Mouse (Mus musculus): ENCODE measurements around the gene Nt5c2. TPM values are rescaled to one million over a fixed set of nuclear protein-coding genes. Genes with fewer than 3 reads are reported as not detected.
"Not testable (repeated sequence)": the region's sequence is repeated elsewhere in the genome, so short reads cannot be mapped to it uniquely, and the experiment has no call there.

Gene Nt5c2
- polyA plus RNA-seq, 1 experiment from 2014 or later: 85.4 TPM

- H3K36me3 ChIP-seq; ATAC-seq (ENCODE audit: insufficient number of reproducible peaks, insufficient read depth, low FRiP score, low TSS enrichment, low read depth); H3K9me3 ChIP-seq; H3K4me1 ChIP-seq (replicated peaks); H3K4me2 ChIP-seq; H3K27ac ChIP-seq; H3K4me3 ChIP-seq (replicated peaks); H3K9ac ChIP-seq (replicated peaks); H3K27me3 ChIP-seq: not testable (repeated sequence)
- 84% methylated on average over 3 of the region's 3 CpGs for WGBS
Observed at GRCm38 (mm10) chr19:47000357-47000756, 14.6 kb downstream of the Nt5c2 start.

- Histone ChIP-seq H3K9me3 (no peaks in the 10 kb centered on the region), H3K4me1 (replicated peaks) (no peaks in the 10 kb centered on the region), H3K27me3 (no peaks in the 10 kb centered on the region), H3K4me3 (replicated peaks) (no peak overlapping the region), H3K36me3 (no peaks in the 10 kb centered on the region), H3K4me2 (no peak overlapping the region), H3K9ac (replicated peaks) (no peak overlapping the region), H3K27ac (no peak overlapping the region)
- ATAC-seq (ENCODE audit: insufficient number of reproducible peaks, insufficient read depth, low FRiP score, low TSS enrichment, low read depth): no peak
- WGBS: 88% methylated on average over 6 of the region's 6 CpGs
Observed at GRCm38 (mm10) chr19:46999753-47000152, 15.2 kb downstream of the Nt5c2 start.

- no peak for ATAC-seq (ENCODE audit: insufficient number of reproducible peaks, insufficient read depth, low FRiP score, low TSS enrichment, low read depth)
- no peaks in the 10 kb centered on the region for H3K27me3 ChIP-seq
- H3K27ac ChIP-seq: no peak overlapping the region
- no peak overlapping the region for H3K4me2 ChIP-seq
- H3K9me3 ChIP-seq: no peaks in the 10 kb centered on the region
- H3K9ac ChIP-seq (replicated peaks): no peak overlapping the region
- H3K4me3 ChIP-seq (replicated peaks): no peak overlapping the region
- H3K4me1 ChIP-seq (replicated peaks): no peaks in the 10 kb centered on the region
- no peaks in the 10 kb centered on the region for H3K36me3 ChIP-seq
- WGBS: 87% methylated on average over 4 of the region's 4 CpGs
Observed at GRCm38 (mm10) chr19:46998953-46999352, 16.0 kb downstream of the Nt5c2 start.

DNA sequence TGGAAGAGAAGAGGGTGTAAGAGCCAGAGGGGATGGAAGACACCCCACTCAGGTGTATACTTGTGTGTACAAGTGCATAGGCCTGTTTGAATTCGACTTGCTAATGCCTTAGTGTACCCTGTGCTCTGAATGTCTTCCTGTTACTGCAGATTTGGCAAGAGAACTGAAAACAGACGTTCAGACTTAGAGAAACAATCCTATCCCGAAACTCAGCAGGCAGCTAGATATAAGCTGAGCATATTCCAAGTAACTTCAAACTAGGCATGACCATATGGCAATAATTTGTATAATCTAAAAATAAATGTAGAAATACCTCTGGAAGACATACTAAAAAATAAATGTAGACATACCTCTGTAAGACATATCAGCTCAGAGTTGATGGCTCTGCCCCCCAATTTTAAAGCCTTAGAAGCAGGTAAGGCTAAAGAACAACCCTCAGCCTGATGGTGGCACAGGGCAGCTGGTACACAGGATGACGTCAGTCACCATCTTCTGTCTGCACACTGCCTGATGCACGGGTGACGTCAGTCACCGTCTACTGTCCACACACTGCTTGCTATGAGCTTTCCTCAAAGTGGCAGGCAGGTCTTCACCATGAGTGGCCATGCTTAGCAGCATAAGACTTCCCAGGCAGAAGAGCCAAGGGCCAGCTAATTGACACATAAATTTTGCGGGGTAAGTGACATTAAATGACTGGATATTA is 16.6 kb downstream of the Nt5c2 start:
- WGBS: 75% methylated on average over 8 of the region's 8 CpGs
- no peak overlapping the region for H3K9ac ChIP-seq (replicated peaks)
- H3K36me3 ChIP-seq: no peaks in the 10 kb centered on the region
- ATAC-seq (ENCODE audit: insufficient number of reproducible peaks, insufficient read depth, low FRiP score, low TSS enrichment, low read depth): no peak
- no peaks in the 10 kb centered on the region for H3K9me3 ChIP-seq
- no peaks in the 10 kb centered on the region for H3K27me3 ChIP-seq
- no peak overlapping the region for H3K27ac ChIP-seq
- no peaks in the 10 kb centered on the region for H3K4me1 ChIP-seq (replicated peaks)
- H3K4me3 ChIP-seq (replicated peaks): no peak overlapping the region
- H3K4me2 ChIP-seq: no peak overlapping the region

DNA sequence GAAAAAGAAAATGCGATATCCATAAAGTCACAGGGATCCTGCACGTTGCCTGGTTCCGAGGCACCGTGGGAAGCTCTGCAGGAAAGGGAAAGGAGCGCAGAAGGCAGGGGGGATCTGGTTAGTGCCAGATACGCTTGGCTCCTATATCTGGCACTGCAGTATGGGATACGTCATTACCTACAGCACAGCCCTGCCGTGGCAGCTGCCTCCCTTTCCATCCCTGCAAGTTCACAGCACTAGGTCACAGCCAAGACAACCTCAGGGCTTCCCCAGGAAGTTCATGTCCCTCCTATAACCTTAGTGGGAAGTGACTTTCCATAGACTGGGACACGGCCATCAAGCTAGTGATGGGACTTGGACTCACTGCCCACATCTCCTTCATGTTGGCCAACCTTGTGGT is 18.9 kb downstream of the Nt5c2 start:
- no peak overlapping the region for H3K4me2 ChIP-seq
- no peaks in the 10 kb centered on the region for H3K9me3 ChIP-seq
- H3K36me3 ChIP-seq: no peaks in the 10 kb centered on the region
- no peak for ATAC-seq (ENCODE audit: insufficient number of reproducible peaks, insufficient read depth, low FRiP score, low TSS enrichment, low read depth)
- WGBS: 76% methylated on average over 9 of the region's 9 CpGs
- no peak overlapping the region for H3K27ac ChIP-seq
- no peak overlapping the region for H3K9ac ChIP-seq (replicated peaks)
- no peaks in the 10 kb centered on the region for H3K27me3 ChIP-seq
- no peak overlapping the region for H3K4me3 ChIP-seq (replicated peaks)
- no peaks in the 10 kb centered on the region for H3K4me1 ChIP-seq (replicated peaks)

GRCm38 (mm10) chr19:46992329-46992728 is 22.6 kb downstream of the Nt5c2 start:
- H3K4me1 ChIP-seq (replicated peaks); H3K4me3 ChIP-seq (replicated peaks); H3K4me2 ChIP-seq; H3K9me3 ChIP-seq; H3K27me3 ChIP-seq; H3K9ac ChIP-seq (replicated peaks); H3K27ac ChIP-seq; H3K36me3 ChIP-seq; ATAC-seq (ENCODE audit: insufficient number of reproducible peaks, insufficient read depth, low FRiP score, low TSS enrichment, low read depth): not testable (repeated sequence)
- 67% methylated on average over 4 of the region's 4 CpGs for WGBS

DNA sequence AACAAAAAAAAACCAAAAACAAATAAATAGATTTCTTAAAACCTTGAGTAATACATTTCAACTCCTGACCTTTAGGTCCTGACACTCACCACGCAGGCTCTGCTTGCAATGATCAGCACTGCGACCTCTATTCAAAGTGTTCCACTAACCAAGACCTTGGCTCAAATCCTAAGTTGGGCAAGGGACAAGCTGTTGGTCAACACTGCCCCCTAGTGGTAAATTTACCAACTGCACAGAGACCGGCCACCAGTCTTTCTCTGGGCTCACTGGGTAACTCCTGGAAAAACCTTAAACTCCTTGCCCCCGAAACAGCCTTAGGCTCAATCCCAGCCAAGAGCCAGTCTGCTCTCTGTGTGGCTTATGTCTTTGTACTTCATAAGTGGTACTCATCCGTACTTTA is 23.8 kb downstream of the Nt5c2 start:
- 14% methylated on average over 5 of the region's 5 CpGs for WGBS
- Histone ChIP-seq H3K4me1 (replicated peaks) (peaks cover 9% of the 10 kb centered on the region; the same call in 1 of the 2 replicates), H3K4me3 (replicated peaks) (no peak overlapping the region), H3K27me3 (no peaks in the 10 kb centered on the region), H3K9me3 (no peaks in the 10 kb centered on the region), H3K27ac (no peak overlapping the region), H3K36me3 (no peaks in the 10 kb centered on the region), H3K9ac (replicated peaks) (no peak overlapping the region), H3K4me2 (no peak overlapping the region)
- no peak for ATAC-seq (ENCODE audit: insufficient number of reproducible peaks, insufficient read depth, low FRiP score, low TSS enrichment, low read depth)

DNA sequence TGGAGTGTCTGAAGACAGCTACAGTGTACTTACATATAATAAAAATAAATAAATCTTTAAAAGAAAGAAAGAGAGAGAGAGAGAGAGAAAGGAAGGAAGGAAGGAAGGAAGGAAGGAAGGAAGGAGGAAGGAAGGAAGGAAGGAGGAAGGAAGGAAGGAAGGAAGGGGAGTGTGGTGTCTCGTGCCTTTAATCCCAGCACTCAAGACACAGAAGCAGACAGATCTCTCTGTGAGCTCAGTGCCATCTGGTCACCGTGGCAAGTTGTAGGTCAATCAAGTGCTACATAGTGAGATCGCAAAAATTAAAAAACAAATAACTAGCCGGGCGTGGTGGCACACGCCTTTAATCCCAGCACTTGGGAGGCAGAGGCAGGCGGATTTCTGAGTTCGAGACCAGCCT is 24.3 kb downstream of the Nt5c2 start:
- not testable (repeated sequence) for H3K9ac ChIP-seq (replicated peaks); H3K36me3 ChIP-seq; ATAC-seq (ENCODE audit: insufficient number of reproducible peaks, insufficient read depth, low FRiP score, low TSS enrichment, low read depth); H3K9me3 ChIP-seq; H3K27ac ChIP-seq; H3K27me3 ChIP-seq; H3K4me3 ChIP-seq (replicated peaks); H3K4me2 ChIP-seq; H3K4me1 ChIP-seq (replicated peaks)
- 84% methylated on average over 8 of the region's 8 CpGs for WGBS

DNA sequence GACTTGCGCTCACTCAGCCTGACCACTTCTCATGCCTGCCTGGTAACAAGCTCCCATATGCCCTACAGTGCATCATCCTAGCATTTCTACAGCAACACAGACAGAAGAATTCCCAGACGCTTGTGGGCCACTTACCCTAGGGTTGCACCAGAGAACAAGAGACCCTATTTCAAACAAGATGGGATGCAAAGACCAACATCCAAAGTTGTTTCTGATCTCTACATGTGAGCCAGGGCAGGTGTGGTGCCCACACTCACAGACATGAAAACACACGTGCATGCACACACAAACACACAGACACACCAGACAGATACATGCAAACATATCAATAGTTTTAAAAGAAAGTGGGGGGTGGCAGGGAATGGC is 24.8 kb downstream of the Nt5c2 start:
- Histone ChIP-seq H3K9me3 (no peaks in the 10 kb centered on the region), H3K27me3 (no peaks in the 10 kb centered on the region), H3K27ac (no peak overlapping the region), H3K4me1 (replicated peaks) (peaks cover 9% of the 10 kb centered on the region; the same call in 1 of the 2 replicates), H3K36me3 (no peaks in the 10 kb centered on the region), H3K4me3 (replicated peaks) (no peak overlapping the region), H3K4me2 (no peak overlapping the region), H3K9ac (replicated peaks) (no peak overlapping the region)
- WGBS: 79% methylated on average over 3 of the region's 3 CpGs
- ATAC-seq (ENCODE audit: insufficient number of reproducible peaks, insufficient read depth, low FRiP score, low TSS enrichment, low read depth): no peak

- no peak overlapping the region for H3K4me3 ChIP-seq (replicated peaks)
- no peak overlapping the region for H3K9ac ChIP-seq (replicated peaks)
- no peak overlapping the region for H3K27ac ChIP-seq
- no peaks in the 10 kb centered on the region for H3K27me3 ChIP-seq
- ATAC-seq (ENCODE audit: insufficient number of reproducible peaks, insufficient read depth, low FRiP score, low TSS enrichment, low read depth): no peak
- H3K36me3 ChIP-seq: no peaks in the 10 kb centered on the region
- 65% methylated on average over 20 of the region's 20 CpGs for WGBS
- H3K9me3 ChIP-seq: no peaks in the 10 kb centered on the region
- H3K4me2 ChIP-seq: no peak overlapping the region
- peaks cover 9% of the 10 kb centered on the region; the same call in 1 of the 2 replicates for H3K4me1 ChIP-seq (replicated peaks)
Observed at GRCm38 (mm10) chr19:46989479-46990152, 25.3 kb downstream of the Nt5c2 start.

GRCm38 (mm10) chr19:46988231-46989087 is 26.5 kb downstream of the Nt5c2 start:
- no peaks in the 10 kb centered on the region for H3K9me3 ChIP-seq
- no peak overlapping the region for H3K4me2 ChIP-seq
- H3K4me1 ChIP-seq (replicated peaks): peaks cover 16% of the 10 kb centered on the region
- ATAC-seq (ENCODE audit: insufficient number of reproducible peaks, insufficient read depth, low FRiP score, low TSS enrichment, low read depth): no peak
- no peak overlapping the region for H3K27ac ChIP-seq
- H3K36me3 ChIP-seq: no peaks in the 10 kb centered on the region
- H3K9ac ChIP-seq (replicated peaks): no peak overlapping the region
- 67% methylated on average over 16 of the region's 16 CpGs for WGBS
- no peaks in the 10 kb centered on the region for H3K27me3 ChIP-seq
- H3K4me3 ChIP-seq (replicated peaks): no peak overlapping the region
